Mouse (Mus musculus) layer of hippocampus, postnatal 10 days (tissue): ENCODE measurements around the gene Gm10570. TPM values are rescaled to one million over a fixed set of nuclear protein-coding genes. Genes with fewer than 3 reads are reported as not detected.

Experiments
- DNase-seq, 2 experiments: peaks; one replicate each; pipeline ENCODE4 v3.0.0; 2021; ENCODE audit warnings: low spot score in 2 of 2
- total RNA-seq, 2 experiments: library from RNA; stranded (reverse); gene quantifications; 2 replicates each; pipeline ENCODE4 v1.2.3; 2021

Gene Gm10570
- total RNA-seq, 2 experiments from 2014 or later, result not detected

GRCm38 (mm10) chr4:130306796-130307630 lies 1.5 kb downstream of the Gm10570 start:
- no peak for DNase-seq

GRCm38 (mm10) chr4:130304746-130305145 lies 3.7 kb downstream of the Gm10570 start:
- no peak for DNase-seq

GRCm38 (mm10) chr4:130302285-130302870 lies 6.1 kb downstream of the Gm10570 start:
- DNase-seq, result no peak

- DNase-seq, result no peak
Observed at GRCm38 (mm10) chr4:130299629-130300018, 8.8 kb downstream of the Gm10570 start.

- no peak for DNase-seq
Observed at GRCm38 (mm10) chr4:130298877-130299628, 9.4 kb downstream of the Gm10570 start.

- DNase-seq, result no peak
Observed at GRCm38 (mm10) chr4:130297123-130297529, 11.3 kb downstream of the Gm10570 start.

GRCm38 (mm10) chr4:130296243-130296965 lies 12.1 kb downstream of the Gm10570 start:
- no peak for DNase-seq

- DNase-seq, result no peak
Observed at GRCm38 (mm10) chr4:130295047-130295745, 13.3 kb downstream of the Gm10570 start.

- DNase-seq, result no peak
Observed at GRCm38 (mm10) chr4:130294513-130294912, 14.0 kb downstream of the Gm10570 start.

- peak; percentile 74 to 79 for DNase-seq
Observed at GRCm38 (mm10) chr4:130292271-130292670, 16.2 kb downstream of the Gm10570 start.

- no peak for DNase-seq
Observed at GRCm38 (mm10) chr4:130289824-130290223, 18.6 kb downstream of the Gm10570 start.

GRCm38 (mm10) chr4:130286531-130286930 lies 21.9 kb downstream of the Gm10570 start:
- DNase-seq, result no peak

GRCm38 (mm10) chr4:130283826-130284225 lies 24.6 kb downstream of the Gm10570 start:
- no peak for DNase-seq

GRCm38 (mm10) chr4:130282856-130283255 lies 25.6 kb downstream of the Gm10570 start:
- no peak for DNase-seq

- no peak for DNase-seq
Observed at GRCm38 (mm10) chr4:130279105-130279504, 29.4 kb downstream of the Gm10570 start, which contains the start of gene Serinc2. Serinc2 (minus strand) TSS chr4:130279205.

GRCm38 (mm10) chr4:130276573-130277176 lies 31.8 kb downstream of the Gm10570 start:
- no peak for DNase-seq

- no peak for DNase-seq
Observed at GRCm38 (mm10) chr4:130275823-130276105, 32.7 kb downstream of the Gm10570 start.

GRCm38 (mm10) chr4:130275016-130275822 lies 33.3 kb downstream of the Gm10570 start:
- peak in 1 of 2 experiments; percentile 33 for DNase-seq

- DNase-seq, result peak; percentile 43 to 52
Observed at GRCm38 (mm10) chr4:130274346-130275015, 34.0 kb downstream of the Gm10570 start.
